In the genomic region with DNA sequence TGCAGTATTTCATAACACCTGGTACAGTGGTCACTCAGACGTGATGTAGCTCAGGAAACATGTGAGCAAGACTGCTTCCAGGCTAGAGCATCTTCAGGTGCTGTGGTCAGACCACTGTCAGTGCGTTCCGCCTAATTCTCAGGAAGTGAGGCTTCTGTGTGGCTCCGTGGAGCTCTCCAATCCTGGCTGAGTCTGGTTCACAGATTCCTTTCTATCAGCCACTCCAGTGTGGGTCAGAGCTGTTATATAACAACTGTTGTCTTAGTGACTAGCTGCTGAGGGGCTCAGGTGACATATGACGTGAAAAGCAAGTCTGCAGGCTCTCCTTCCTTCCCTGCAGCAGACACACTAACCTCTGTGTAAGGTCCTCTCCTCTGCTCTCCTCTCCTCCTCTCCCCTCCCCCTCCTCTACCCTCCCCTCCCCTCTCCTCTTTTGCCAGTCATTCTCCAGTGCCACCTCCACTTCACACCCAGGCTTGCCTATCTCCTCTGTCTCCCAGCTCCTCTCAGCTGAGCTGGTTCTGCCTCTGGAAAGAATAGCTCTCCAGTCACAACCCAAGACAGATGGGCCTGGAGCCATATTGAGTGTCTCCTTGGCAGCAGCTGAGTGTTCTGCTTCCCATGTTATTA, we compare ENCODE assay signal across 10 mouse cellular contexts. TPM values are rescaled to one million over a fixed set of nuclear protein-coding genes. Genes with fewer than 3 reads are reported as not detected.
DNase-seq lines count a peak whose midpoint lies in the region; ATAC-seq and TF ChIP-seq lines count a peak whose summit lies in the region.
"Had no signal": no experiment of that assay in that cellular context is flagged by ENCODE, and none has a peak within 500 bp of the region (broad histone marks: within the 10 kb centered on the region; RNA-seq: fewer than 3 reads in every experiment).

No protein-coding gene starts in this region.

- H3K4me2 ChIP-seq in heart, embryonic 13.5 days = no peak overlapping the region
- no peak overlapping the region for H3K4me2 ChIP-seq in heart, embryonic 16.5 days (ENCODE audit: low read depth, low read length)
- no peak overlapping the region for H3K4me2 ChIP-seq in intestine, postnatal 0 days (replicated peaks; ENCODE audit: low read depth)
- H3K4me2 ChIP-seq: midbrain, embryonic 12.5 days had no signal

- 0 out of 2 replicates have a peak, but pooled peaks have one; percentile 14 for ATAC-seq in heart, embryonic 13.5 days (ENCODE audit: extremely low read depth, insufficient number of reproducible peaks, low FRiP score, low TSS enrichment)
- peak; percentile 62 for ATAC-seq in heart, embryonic 16.5 days (replicated peaks; ENCODE audit: extremely low read depth, insufficient read depth, low FRiP score)
- ATAC-seq in intestine, postnatal 0 days = no peak

- no peak overlapping the region for H3K9ac ChIP-seq in heart, embryonic 13.5 days
- H3K9ac ChIP-seq in heart, embryonic 16.5 days (ENCODE audit: low read length) = no peak overlapping the region
- no peak overlapping the region for H3K9ac ChIP-seq in intestine, postnatal 0 days (ENCODE audit: low read depth, low read length)
- H3K9ac ChIP-seq: midbrain, embryonic 12.5 days had no signal

- no peaks in the 10 kb centered on the region for H3K27me3 ChIP-seq in heart, embryonic 13.5 days (replicated peaks)
- H3K27me3 ChIP-seq in E14TG2a.4 (ENCODE audit: insufficient read depth, low read length) = no peaks in the 10 kb centered on the region
- H3K27me3 ChIP-seq in heart, embryonic 16.5 days (ENCODE audit: control insufficient read depth, insufficient read depth, low read length) = no peaks in the 10 kb centered on the region
- no peaks in the 10 kb centered on the region for H3K27me3 ChIP-seq in intestine, postnatal 0 days (replicated peaks; ENCODE audit: control insufficient read depth, insufficient read depth, low read length)

- H3K27ac ChIP-seq in heart, embryonic 13.5 days (replicated peaks) = no peak overlapping the region
- H3K27ac ChIP-seq in heart, embryonic 16.5 days (ENCODE audit: low read length) = no peak overlapping the region
- no peak overlapping the region for H3K27ac ChIP-seq in intestine, postnatal 0 days (ENCODE audit: low read depth, low read length)
- H3K27ac ChIP-seq: midbrain, embryonic 12.5 days had no signal

- peaks cover 20% of the 10 kb centered on the region for H3K4me1 ChIP-seq in heart, embryonic 13.5 days
- H3K4me1 ChIP-seq in E14TG2a.4 (replicated peaks; ENCODE audit: low read depth, low read length) = peaks cover 59% of the 10 kb centered on the region
- peaks cover 12% of the 10 kb centered on the region for H3K4me1 ChIP-seq in heart, embryonic 16.5 days (ENCODE audit: control insufficient read depth, insufficient read depth, low read length)
- no peaks in the 10 kb centered on the region for H3K4me1 ChIP-seq in intestine, postnatal 0 days (replicated peaks; ENCODE audit: control insufficient read depth, insufficient read depth, low read length)

- no peak for DNase-seq in heart, postnatal 25 days (ENCODE audit: low spot score)
- DNase-seq in naive thymus-derived CD4-positive, alpha-beta T cell, adult 2 months (ENCODE audit: low read depth) = peak; percentile 56
- DNase-seq in kidney, postnatal 4 days = no peak
- no peak for DNase-seq in adrenal gland, adult 8-10 months

- no peaks in the 10 kb centered on the region for H3K9me3 ChIP-seq in heart, embryonic 13.5 days
- no peaks in the 10 kb centered on the region for H3K9me3 ChIP-seq in E14TG2a.4 (ENCODE audit: low read length)
- no peaks in the 10 kb centered on the region for H3K9me3 ChIP-seq in heart, embryonic 16.5 days (replicated peaks; ENCODE audit: control insufficient read depth, low read length)
- no peaks in the 10 kb centered on the region for H3K9me3 ChIP-seq in intestine, postnatal 0 days (ENCODE audit: control insufficient read depth)
- H3K9me3 ChIP-seq: midbrain, embryonic 12.5 days had no signal

- intact Hi-C loops in heart, postnatal 25 days (cut with DNase I) = no loop called here

- no peak for TF ChIP-seq CTCF in E14TG2a.4 (conservative IDR thresholded peaks at IDR 0.05; ENCODE audit: low read length)
- no peak for TF ChIP-seq CTCF in intestine, postnatal 0 days (IDR thresholded peaks at IDR 0.05; ENCODE audit: low read depth)

- no peaks in the 10 kb centered on the region for H3K36me3 ChIP-seq in heart, embryonic 13.5 days
- H3K36me3 ChIP-seq in E14TG2a.4 (ENCODE audit: insufficient read depth, low read length) = no peaks in the 10 kb centered on the region
- no peaks in the 10 kb centered on the region for H3K36me3 ChIP-seq in heart, embryonic 16.5 days (ENCODE audit: control insufficient read depth, insufficient read depth)
- no peaks in the 10 kb centered on the region for H3K36me3 ChIP-seq in intestine, postnatal 0 days (ENCODE audit: control insufficient read depth, insufficient read depth)
- H3K36me3 ChIP-seq: midbrain, embryonic 12.5 days had no signal

- H3K4me3 ChIP-seq in heart, embryonic 13.5 days = no peak overlapping the region
- H3K4me3 ChIP-seq in E14TG2a.4 (replicated peaks; ENCODE audit: low read length) = peak overlapping the region; percentile 45; the same call in 1 of the 2 replicates
- H3K4me3 ChIP-seq in heart, embryonic 16.5 days (ENCODE audit: low read length) = no peak overlapping the region
- no peak overlapping the region for H3K4me3 ChIP-seq in intestine, postnatal 0 days (ENCODE audit: low read depth, low read length)
- H3K4me3 ChIP-seq: erythroblast, embryonic 14.5 days; midbrain, embryonic 12.5 days had no signal

- WGBS in heart, embryonic 13.5 days = 31% methylated on average over 5 of the region's 5 CpGs
- WGBS in heart, embryonic 16.5 days = 22% methylated on average over 5 of the region's 5 CpGs
- 49% methylated on average over 5 of the region's 5 CpGs for WGBS in intestine, postnatal 0 days

RNA-seq across cellular contexts. Expression of a gene that starts 23.5 kb away (rescaled TPM):
- polyA plus RNA-seq in heart, embryonic 13.5 days (2015; fragmentation: Nextera tagmentation; extraction: Ambion mirVana) = 15.9 and 16.4 TPM in 2 replicates
- total RNA-seq in heart, postnatal 25 days (2021) = 1 to 10 TPM; 5.3 to 5.4 TPM
- 14.2 and 14.3 TPM in 2 replicates for polyA plus RNA-seq in heart, embryonic 16.5 days (2015; fragmentation: Nextera tagmentation; extraction: Ambion mirVana)
- 9.4 and 9.8 TPM in 2 replicates for polyA plus RNA-seq in intestine, postnatal 0 days (2015; fragmentation: Nextera tagmentation; extraction: Ambion mirVana)
- total RNA-seq in adrenal gland, adult 8-10 months (2022) = 10 to 100 TPM; 32.0 to 75.4 (median 44.4) TPM
